Mouse (Mus musculus): ENCODE measurements around the gene Zfp800.

DNA sequence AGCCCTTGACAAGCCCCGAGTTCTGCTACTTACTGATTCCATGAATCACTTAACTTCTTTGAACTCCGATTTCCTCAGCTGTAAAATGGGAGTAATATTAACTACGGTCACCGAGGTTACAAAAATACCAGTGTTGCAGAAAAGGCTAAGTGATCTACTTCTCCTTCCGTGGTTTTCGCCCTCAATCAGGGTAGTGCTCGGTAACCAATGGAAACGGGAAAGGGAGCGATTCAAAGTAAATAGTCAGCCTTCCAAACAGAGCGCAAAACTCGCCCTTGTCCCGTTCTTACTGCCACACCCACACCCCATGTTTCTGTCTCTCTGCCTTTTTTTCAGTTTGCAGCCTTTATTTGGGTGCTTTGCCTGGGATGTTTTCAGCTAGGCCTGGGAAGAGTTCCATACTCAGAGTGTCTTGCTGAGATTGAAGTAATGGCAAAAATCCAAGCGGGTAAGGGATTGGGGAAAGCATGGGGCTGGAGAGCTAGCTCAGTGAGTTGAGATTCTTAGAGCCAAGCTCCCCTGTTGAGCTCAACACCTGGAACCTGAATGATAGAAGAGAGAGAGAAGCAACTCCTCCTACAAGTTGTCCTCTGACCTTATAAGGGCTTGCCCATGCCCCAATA is 78.0 kb downstream of the Zfp800 start:
- no peak for TF ChIP-seq CTCF (IDR thresholded peaks at IDR 0.05; ENCODE audit: low read depth, low read length)
- TF ChIP-seq POLR2AphosphoS5 (IDR thresholded peaks at IDR 0.05; ENCODE audit: insufficient replicate concordance, low read depth, low read length): no peak
- TF ChIP-seq GATA1 (IDR thresholded peaks at IDR 0.05; ENCODE audit: borderline replicate concordance, low read length): no peak
